Mouse (Mus musculus): ENCODE measurements around the gene Syt5. TPM values are rescaled to one million over a fixed set of nuclear protein-coding genes. Genes with fewer than 3 reads are reported as not detected.

Syt5 gene
- polyA plus RNA-seq, 1 experiment from 2014 or later = 5.8 TPM

DNA sequence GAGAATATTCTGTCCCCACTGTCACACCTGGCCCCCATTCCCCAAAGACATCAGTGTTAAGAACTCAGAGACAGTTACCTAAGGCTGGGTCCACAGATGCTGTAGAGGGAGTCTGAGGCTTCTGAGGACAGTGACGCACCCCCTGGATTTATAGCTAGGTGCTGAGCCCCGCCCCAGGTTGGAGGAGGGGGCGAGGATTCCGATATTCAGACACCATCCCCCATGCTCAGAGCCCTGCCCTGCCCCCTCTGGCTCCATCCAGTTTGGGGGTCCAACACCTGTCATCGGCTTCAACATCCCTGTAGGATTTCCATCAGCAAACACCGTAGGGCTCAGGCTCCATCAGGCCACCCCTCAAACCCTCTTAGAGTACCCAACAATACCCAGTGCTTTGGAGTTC is 31.5 kb downstream of the Syt5 start:
- H3K4me3 ChIP-seq (ENCODE audit: low read depth, low read length) = peak overlapping the region; percentile 15; the same call in 1 of the 2 replicates
- H3K27ac ChIP-seq (replicated peaks; ENCODE audit: low read depth, low read length) = peak overlapping the region; percentile 68; the same call in 1 of the 2 replicates
- ATAC-seq (ENCODE audit: low read depth) (peak; percentile 19; the same call in 1 of the 2 replicates), DNase-seq (ENCODE audit: low spot score) (peak; percentile 43)
- H3K27me3 ChIP-seq (replicated peaks; ENCODE audit: control insufficient read depth, insufficient read depth, low read length) = no peaks in the 10 kb centered on the region
- no peaks in the 10 kb centered on the region for H3K9me3 ChIP-seq (ENCODE audit: control insufficient read depth, low read length)
- H3K4me1 ChIP-seq (ENCODE audit: control insufficient read depth, insufficient read depth, low read length) = peaks cover 8% of the 10 kb centered on the region; the same call in 1 of the 2 replicates
- H3K4me2 ChIP-seq (ENCODE audit: low read depth, low read length) = peak overlapping the region; percentile 15; the same call in 1 of the 2 replicates
- H3K36me3 ChIP-seq (ENCODE audit: control insufficient read depth, insufficient read depth, low read length) = no peaks in the 10 kb centered on the region
- H3K9ac ChIP-seq (ENCODE audit: low read depth, low read length) = 0 out of 2 replicates have a peak overlapping the region, but pooled peaks have one; percentile 37
- 55% methylated on average over 4 of the region's 6 CpGs for WGBS

DNA sequence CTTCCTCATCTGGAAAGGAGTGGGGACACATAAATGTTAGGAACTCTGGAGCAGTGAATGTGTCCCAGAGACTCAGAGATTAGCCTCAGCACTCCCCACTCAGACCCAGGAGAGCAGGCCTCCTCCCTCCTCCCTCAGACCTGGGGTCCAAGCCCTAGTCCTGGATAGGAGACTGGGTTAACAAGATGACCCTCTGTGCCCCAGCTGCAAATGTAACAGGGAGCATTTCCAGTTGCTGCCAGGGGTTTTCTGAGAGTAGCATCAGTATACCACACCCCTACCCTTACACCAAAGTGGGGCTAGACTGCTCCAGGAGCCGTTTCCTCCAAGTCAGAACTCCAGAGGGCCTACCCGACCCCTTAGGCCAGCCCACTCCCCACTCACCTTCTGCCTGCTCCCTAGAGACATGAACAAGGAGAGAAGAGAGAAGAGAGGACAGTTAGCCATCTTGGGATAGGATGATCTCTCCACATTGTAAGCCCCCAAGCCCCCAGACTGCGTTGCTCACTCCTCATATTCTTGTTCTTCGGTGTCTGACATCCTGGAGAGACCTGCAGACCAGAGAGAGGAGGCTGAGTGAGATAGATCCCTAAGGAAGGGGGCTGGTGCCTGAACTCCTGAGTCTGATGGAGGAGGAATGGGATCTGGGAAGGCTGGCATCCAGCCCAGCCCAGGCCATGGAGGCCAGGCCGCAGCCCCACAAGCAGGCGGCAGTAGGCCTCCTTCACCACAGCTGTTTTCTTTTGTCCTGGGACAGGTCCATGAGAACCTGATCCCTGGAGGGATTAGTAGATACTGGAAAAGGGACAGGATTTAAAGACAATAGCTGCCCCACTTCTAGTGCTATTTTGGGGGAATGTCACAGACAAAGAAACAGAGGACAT is 33.3 kb downstream of the Syt5 start:
- H3K9ac ChIP-seq (ENCODE audit: low read depth, low read length) = no peak overlapping the region
- H3K9me3 ChIP-seq (ENCODE audit: control insufficient read depth, low read length) = no peaks in the 10 kb centered on the region
- H3K27ac ChIP-seq (replicated peaks; ENCODE audit: low read depth, low read length) = peak overlapping the region; percentile 68
- ATAC-seq (ENCODE audit: low read depth) (peak; percentile 63), DNase-seq (ENCODE audit: low spot score) (peak; percentile 81)
- peak overlapping the region; percentile 15 for H3K4me3 ChIP-seq (ENCODE audit: low read depth, low read length)
- peak overlapping the region; percentile 27 for H3K4me2 ChIP-seq (ENCODE audit: low read depth, low read length)
- no peaks in the 10 kb centered on the region for H3K27me3 ChIP-seq (replicated peaks; ENCODE audit: control insufficient read depth, insufficient read depth, low read length)
- 42% methylated on average over 6 of the region's 6 CpGs for WGBS
- H3K36me3 ChIP-seq (ENCODE audit: control insufficient read depth, insufficient read depth, low read length) = no peaks in the 10 kb centered on the region
- peaks cover 8% of the 10 kb centered on the region; the same call in 1 of the 2 replicates for H3K4me1 ChIP-seq (ENCODE audit: control insufficient read depth, insufficient read depth, low read length)

DNA sequence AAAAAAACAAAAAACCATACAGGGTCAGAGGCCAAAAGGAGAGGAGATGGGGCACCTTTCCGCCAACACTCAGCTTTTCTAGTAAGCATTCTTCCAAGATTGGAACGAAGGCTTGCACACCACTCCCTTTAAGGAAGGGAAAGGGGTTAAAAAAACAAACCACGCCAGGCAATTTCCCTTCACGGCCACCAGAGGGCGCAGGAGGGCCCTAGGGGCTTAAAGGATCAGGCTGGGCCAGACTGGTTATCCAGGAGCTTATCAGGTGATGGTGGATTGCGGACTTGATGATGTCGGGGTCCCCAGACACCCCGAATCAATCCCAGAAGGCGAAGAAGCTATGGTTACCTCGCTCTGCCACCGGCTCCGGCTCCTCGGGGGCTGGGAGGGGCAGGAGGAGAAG is 34.1 kb downstream of the Syt5 start:
- Histone ChIP-seq H3K9me3 (ENCODE audit: control insufficient read depth, low read length) (no peaks in the 10 kb centered on the region), H3K27ac (replicated peaks; ENCODE audit: low read depth, low read length) (no peak overlapping the region), H3K4me1 (ENCODE audit: control insufficient read depth, insufficient read depth, low read length) (peaks cover 8% of the 10 kb centered on the region; the same call in 1 of the 2 replicates), H3K36me3 (ENCODE audit: control insufficient read depth, insufficient read depth, low read length) (no peaks in the 10 kb centered on the region), H3K4me2 (ENCODE audit: low read depth, low read length) (peak overlapping the region; percentile 27; the same call in 1 of the 2 replicates), H3K9ac (ENCODE audit: low read depth, low read length) (peak overlapping the region; percentile 19; the same call in 1 of the 2 replicates), H3K27me3 (replicated peaks; ENCODE audit: control insufficient read depth, insufficient read depth, low read length) (no peaks in the 10 kb centered on the region), H3K4me3 (ENCODE audit: low read depth, low read length) (peak overlapping the region; percentile 8; the same call in 1 of the 2 replicates)
- 26% methylated on average over 13 of the region's 13 CpGs for WGBS
- DNase-seq (ENCODE audit: low spot score) (peak; percentile 64), ATAC-seq (ENCODE audit: low read depth) (no peak)

DNA sequence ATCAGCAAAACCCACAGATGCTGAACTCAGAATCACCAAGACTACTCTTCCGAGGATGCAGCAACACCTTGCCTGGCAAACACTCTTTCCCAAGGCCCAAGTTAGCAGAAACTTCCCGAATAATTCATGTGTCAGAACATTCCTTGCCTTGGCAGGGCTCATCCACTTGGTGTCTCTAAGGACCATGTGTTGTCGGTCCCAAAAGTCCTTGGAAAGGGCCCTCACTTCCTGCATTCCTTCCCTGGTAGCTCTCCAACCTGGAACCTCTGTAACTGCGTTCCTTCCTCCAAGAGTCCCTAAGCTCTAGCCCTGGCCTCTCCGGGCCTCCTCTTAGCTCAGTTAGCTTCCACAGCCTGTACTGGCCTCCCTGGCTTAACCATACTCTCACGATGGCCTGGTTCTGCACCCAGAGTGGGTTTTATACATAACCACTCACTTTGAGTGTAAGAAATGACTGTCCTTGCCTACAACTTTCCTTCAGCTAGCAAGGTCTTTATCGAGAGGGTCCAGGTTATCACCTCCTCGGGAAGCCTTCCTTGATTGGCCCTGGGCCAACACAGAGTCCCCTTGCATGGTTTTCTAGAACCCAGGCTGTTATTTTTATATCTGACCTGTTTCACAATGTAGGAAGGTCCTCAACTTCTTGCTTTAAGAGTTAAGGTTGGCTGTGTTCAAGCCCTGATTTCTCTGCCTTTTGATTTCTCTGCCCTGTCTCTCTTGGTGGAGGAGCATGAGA is 35.7 kb downstream of the Syt5 start:
- Histone ChIP-seq H3K4me2 (ENCODE audit: low read depth, low read length) (no peak overlapping the region), H3K36me3 (ENCODE audit: control insufficient read depth, insufficient read depth, low read length) (no peaks in the 10 kb centered on the region), H3K27me3 (replicated peaks; ENCODE audit: control insufficient read depth, insufficient read depth, low read length) (no peaks in the 10 kb centered on the region), H3K9me3 (ENCODE audit: control insufficient read depth, low read length) (no peaks in the 10 kb centered on the region), H3K4me3 (ENCODE audit: low read depth, low read length) (no peak overlapping the region), H3K4me1 (ENCODE audit: control insufficient read depth, insufficient read depth, low read length) (peaks cover 8% of the 10 kb centered on the region; the same call in 1 of the 2 replicates), H3K27ac (replicated peaks; ENCODE audit: low read depth, low read length) (no peak overlapping the region), H3K9ac (ENCODE audit: low read depth, low read length) (no peak overlapping the region)
- DNase-seq (ENCODE audit: low spot score) (no peak), ATAC-seq (ENCODE audit: low read depth) (no peak)
- WGBS = 70% methylated on average over 8 of the region's 8 CpGs

DNA sequence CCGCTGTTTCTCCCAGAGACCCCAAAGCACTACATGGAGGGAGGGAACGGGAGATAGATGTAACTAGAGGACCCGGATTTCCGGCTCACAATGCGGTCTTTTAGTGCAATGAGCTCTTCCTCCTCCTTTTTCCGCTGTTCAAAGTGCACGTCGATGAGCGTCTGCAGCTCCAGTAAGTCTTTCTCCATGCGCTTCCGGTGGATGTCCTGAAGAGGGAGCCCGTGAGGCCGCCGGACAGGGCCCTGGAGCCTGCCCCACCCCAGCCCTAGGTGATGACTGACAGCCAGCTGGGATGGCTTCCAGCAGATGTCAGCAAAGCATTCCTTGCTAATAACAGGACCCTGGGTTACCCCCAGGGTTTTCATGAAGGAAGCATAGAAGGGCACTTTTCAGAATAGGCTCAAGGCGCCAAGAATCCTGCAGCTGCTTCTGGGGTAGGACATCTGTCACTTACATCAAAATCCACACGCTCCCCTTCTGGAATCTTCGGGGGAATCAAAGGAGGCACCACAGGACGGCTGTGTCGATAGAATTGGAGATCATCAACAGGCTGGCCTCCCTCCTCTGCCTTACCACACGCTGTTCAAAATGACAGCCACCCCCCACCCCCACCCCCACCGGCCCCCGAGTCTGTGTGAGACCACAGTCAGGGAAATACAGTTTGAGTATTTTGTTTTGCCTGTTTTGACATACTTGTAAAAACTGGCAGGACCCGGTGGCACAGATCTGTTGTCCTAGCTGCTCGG is 37.3 kb downstream of the Syt5 start:
- Histone ChIP-seq H3K27ac (replicated peaks; ENCODE audit: low read depth, low read length) (no peak overlapping the region; the same call in 1 of the 2 replicates), H3K4me1 (ENCODE audit: control insufficient read depth, insufficient read depth, low read length) (peaks cover 8% of the 10 kb centered on the region; the same call in 1 of the 2 replicates), H3K9ac (ENCODE audit: low read depth, low read length) (no peak overlapping the region; the same call in 1 of the 2 replicates), H3K27me3 (replicated peaks; ENCODE audit: control insufficient read depth, insufficient read depth, low read length) (no peaks in the 10 kb centered on the region), H3K9me3 (ENCODE audit: control insufficient read depth, low read length) (no peaks in the 10 kb centered on the region), H3K4me2 (ENCODE audit: low read depth, low read length) (peak overlapping the region; percentile 29), H3K4me3 (ENCODE audit: low read depth, low read length) (no peak overlapping the region), H3K36me3 (ENCODE audit: control insufficient read depth, insufficient read depth, low read length) (no peaks in the 10 kb centered on the region)
- ATAC-seq (ENCODE audit: low read depth) (peak; percentile 81), DNase-seq (ENCODE audit: low spot score) (peak; percentile 92)
- WGBS = 11% methylated on average over 24 of the region's 24 CpGs

DNA sequence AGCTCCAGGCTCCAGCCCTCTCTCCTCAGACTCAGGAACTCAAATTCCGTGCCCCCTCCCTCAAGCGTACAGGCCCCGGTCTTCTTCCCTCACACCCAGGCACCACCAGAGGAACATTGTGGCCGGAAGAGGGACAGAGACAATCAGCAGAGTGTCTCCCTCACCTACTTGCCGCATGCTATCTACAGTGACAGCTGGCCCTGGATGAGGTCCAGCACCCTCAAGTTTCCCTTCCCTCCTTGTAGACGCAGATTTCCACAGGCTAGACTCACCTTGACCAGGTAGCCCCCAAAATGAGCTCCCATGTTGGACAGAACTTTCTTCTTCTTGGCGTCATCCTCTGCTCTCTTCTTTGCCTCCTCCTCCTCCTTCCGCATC is 38.6 kb downstream of the Syt5 start:
- Histone ChIP-seq H3K9ac (ENCODE audit: low read depth, low read length) (no peak overlapping the region), H3K36me3 (ENCODE audit: control insufficient read depth, insufficient read depth, low read length) (no peaks in the 10 kb centered on the region), H3K4me3 (ENCODE audit: low read depth, low read length) (no peak overlapping the region), H3K27ac (replicated peaks; ENCODE audit: low read depth, low read length) (no peak overlapping the region), H3K4me1 (ENCODE audit: control insufficient read depth, insufficient read depth, low read length) (peaks cover 5% of the 10 kb centered on the region; the same call in 1 of the 2 replicates), H3K27me3 (replicated peaks; ENCODE audit: control insufficient read depth, insufficient read depth, low read length) (no peaks in the 10 kb centered on the region), H3K9me3 (ENCODE audit: control insufficient read depth, low read length) (no peaks in the 10 kb centered on the region), H3K4me2 (ENCODE audit: low read depth, low read length) (no peak overlapping the region)
- ATAC-seq (ENCODE audit: low read depth) = no peak
- no peak for DNase-seq (ENCODE audit: low spot score)
- WGBS = 92% methylated on average over 8 of the region's 8 CpGs

DNA sequence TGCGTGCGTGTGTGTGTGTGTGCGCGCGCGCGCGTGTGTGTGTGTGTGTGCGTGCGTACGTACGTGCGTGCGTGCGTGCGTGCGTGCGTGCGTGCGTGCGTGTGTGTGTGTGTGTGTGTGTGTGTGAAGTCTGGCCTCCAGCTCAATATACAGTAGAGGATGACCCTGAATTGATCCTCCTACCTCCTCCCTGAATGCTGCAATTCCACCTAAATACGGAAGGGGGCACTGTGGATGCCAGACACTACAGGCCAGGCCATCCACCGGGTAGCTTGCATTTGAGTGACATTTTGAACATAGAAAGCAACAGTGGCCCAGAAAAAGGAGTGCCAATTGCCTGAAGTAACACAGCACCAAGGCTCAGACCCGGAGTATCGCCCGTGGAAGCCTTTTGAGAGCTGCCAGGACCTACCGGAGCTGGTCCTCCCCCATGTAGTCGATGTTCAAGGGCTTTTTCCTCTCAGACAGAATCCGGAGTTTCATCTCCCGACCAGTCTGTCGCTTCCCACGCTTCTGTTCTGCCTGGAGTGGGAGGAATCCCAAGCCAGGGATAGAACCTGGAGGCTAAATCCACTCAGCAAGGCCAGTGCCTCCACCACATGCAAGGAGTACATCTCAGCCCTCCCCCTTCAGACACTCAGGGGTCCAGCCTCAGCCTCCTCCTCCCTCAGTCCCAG is 39.1 kb downstream of the Syt5 start:
- WGBS = 75% methylated on average over 20 of the region's 32 CpGs

More for the DNA sequence above, 39.1 kb downstream of the Syt5 start:
- no peaks in the 10 kb centered on the region for H3K36me3 ChIP-seq (ENCODE audit: control insufficient read depth, insufficient read depth, low read length)
- H3K4me3 ChIP-seq (ENCODE audit: low read depth, low read length) = no peak overlapping the region
- H3K9ac ChIP-seq (ENCODE audit: low read depth, low read length) = no peak overlapping the region
- H3K27me3 ChIP-seq (replicated peaks; ENCODE audit: control insufficient read depth, insufficient read depth, low read length) = no peaks in the 10 kb centered on the region
- H3K9me3 ChIP-seq (ENCODE audit: control insufficient read depth, low read length) = no peaks in the 10 kb centered on the region
- no peak for ATAC-seq (ENCODE audit: low read depth)
- no peak for DNase-seq (ENCODE audit: low spot score)
- H3K4me2 ChIP-seq (ENCODE audit: low read depth, low read length) = no peak overlapping the region
- no peak overlapping the region for H3K27ac ChIP-seq (replicated peaks; ENCODE audit: low read depth, low read length)
- H3K4me1 ChIP-seq (ENCODE audit: control insufficient read depth, insufficient read depth, low read length) = peaks cover 5% of the 10 kb centered on the region; the same call in 1 of the 2 replicates
